ENCODE assay signal across 20 mouse cellular contexts in the genomic region with DNA sequence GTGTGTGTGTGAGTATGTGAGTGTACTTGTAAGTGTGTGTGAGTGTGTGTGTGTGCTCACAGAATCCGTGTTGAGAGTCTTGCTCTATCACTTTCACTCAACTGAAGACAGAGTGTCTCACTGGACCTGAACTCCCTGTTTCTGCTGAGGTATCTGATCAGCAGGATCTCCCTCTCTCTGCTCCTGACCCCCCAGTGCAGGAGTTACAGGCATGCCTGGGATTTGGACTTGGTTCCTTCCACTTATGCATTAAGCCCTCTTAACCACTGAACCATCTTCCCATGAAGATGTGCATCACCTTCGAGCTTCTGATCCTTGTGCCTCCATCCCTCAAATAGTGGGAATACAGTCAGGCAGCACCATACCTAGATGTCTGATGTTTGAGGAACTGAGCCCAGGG. TPM values are rescaled to one million over a fixed set of nuclear protein-coding genes. Genes with fewer than 3 reads are reported as not detected.
DNase-seq lines count a peak whose midpoint lies in the region; ATAC-seq and TF ChIP-seq lines count a peak whose summit lies in the region.
"Had no signal": no experiment of that assay in that cellular context is flagged by ENCODE, and none has a peak within 500 bp of the region (broad histone marks: within the 10 kb centered on the region; RNA-seq: fewer than 3 reads in every experiment).

No protein-coding gene starts in this region.

- H3K27me3 ChIP-seq in heart, embryonic 11.5 days (ENCODE audit: control insufficient read depth, insufficient read depth, low read length) = no peaks in the 10 kb centered on the region
- no peaks in the 10 kb centered on the region for H3K27me3 ChIP-seq in spleen, adult 2 months (ENCODE audit: control insufficient read depth, insufficient read depth, low read length)
- H3K27me3 ChIP-seq in intestine, embryonic 15.5 days (replicated peaks) = no peaks in the 10 kb centered on the region
- H3K27me3 ChIP-seq in liver, embryonic 16.5 days (ENCODE audit: control insufficient read depth, insufficient read depth, low read depth, low read length) = no peaks in the 10 kb centered on the region
- H3K27me3 ChIP-seq: CH12.LX; embryonic facial prominence, embryonic 12.5 days; heart, embryonic 15.5 days; hindbrain, embryonic 12.5 days; limb, embryonic 15.5 days had no signal

- no peak for TF ChIP-seq POLR2A in spleen, adult 2 months (IDR thresholded peaks at IDR 0.05; ENCODE audit: low read depth, low read length)

- H3K4me2 ChIP-seq in heart, embryonic 11.5 days = peak overlapping the region; percentile 37
- H3K4me2 ChIP-seq in intestine, embryonic 15.5 days (replicated peaks) = no peak overlapping the region
- H3K4me2 ChIP-seq in liver, embryonic 16.5 days (ENCODE audit: low read depth, low read length) = peak overlapping the region; percentile 66
- H3K4me2 ChIP-seq: embryonic facial prominence, embryonic 12.5 days; heart, embryonic 15.5 days; hindbrain, embryonic 12.5 days; limb, embryonic 15.5 days had no signal

- no peak for TF ChIP-seq CTCF in spleen, adult 2 months (IDR thresholded peaks at IDR 0.05; ENCODE audit: extremely low read depth, insufficient read depth, insufficient read length, insufficient replicate concordance)

- no peak for ATAC-seq in heart, embryonic 11.5 days (replicated peaks; ENCODE audit: insufficient number of reproducible peaks, low FRiP score, low TSS enrichment)
- peak; percentile 32; the same call in 1 of the 2 replicates for ATAC-seq in intestine, embryonic 15.5 days
- peak; percentile 33 for ATAC-seq in liver, embryonic 16.5 days (ENCODE audit: low read depth)

- no peaks in the 10 kb centered on the region for H3K9me3 ChIP-seq in heart, embryonic 11.5 days (replicated peaks; ENCODE audit: control insufficient read depth, low read length)
- no peaks in the 10 kb centered on the region for H3K9me3 ChIP-seq in intestine, embryonic 15.5 days
- no peaks in the 10 kb centered on the region for H3K9me3 ChIP-seq in liver, embryonic 16.5 days (replicated peaks; ENCODE audit: control insufficient read depth, low read length)
- H3K9me3 ChIP-seq: embryonic facial prominence, embryonic 12.5 days; heart, embryonic 15.5 days; hindbrain, embryonic 12.5 days; limb, embryonic 15.5 days had no signal

- H3K4me3 ChIP-seq in heart, embryonic 11.5 days (ENCODE audit: low read depth, low read length) = peak overlapping the region; percentile 21; the same call in 1 of the 2 replicates
- no peak overlapping the region for H3K4me3 ChIP-seq in spleen, adult 2 months (ENCODE audit: extremely low read depth, insufficient read depth, insufficient read length)
- no peak overlapping the region for H3K4me3 ChIP-seq in intestine, embryonic 15.5 days (replicated peaks)
- peak overlapping the region; percentile 67 for H3K4me3 ChIP-seq in liver, embryonic 16.5 days (ENCODE audit: low read depth, low read length)
- H3K4me3 ChIP-seq: embryonic facial prominence, embryonic 12.5 days; heart, embryonic 15.5 days; hindbrain, embryonic 12.5 days; limb, embryonic 15.5 days had no signal

- no peaks in the 10 kb centered on the region for H3K4me1 ChIP-seq in heart, embryonic 11.5 days (ENCODE audit: control insufficient read depth, insufficient read depth, low read length)
- no peaks in the 10 kb centered on the region for H3K4me1 ChIP-seq in spleen, adult 2 months (ENCODE audit: control insufficient read depth, insufficient read depth, insufficient read length)
- H3K4me1 ChIP-seq in intestine, embryonic 15.5 days (replicated peaks) = no peaks in the 10 kb centered on the region
- peaks cover 22% of the 10 kb centered on the region for H3K4me1 ChIP-seq in liver, embryonic 16.5 days (ENCODE audit: control insufficient read depth, low read depth, low read length)
- H3K4me1 ChIP-seq: embryonic facial prominence, embryonic 12.5 days; heart, embryonic 15.5 days; limb, embryonic 15.5 days had no signal

- peak overlapping the region; percentile 78 for H3K27ac ChIP-seq in heart, embryonic 11.5 days (ENCODE audit: low read depth, low read length)
- H3K27ac ChIP-seq in spleen, adult 2 months (ENCODE audit: insufficient read depth, low read length) = peak overlapping the region; percentile 15; the same call in 1 of the 2 replicates
- no peak overlapping the region for H3K27ac ChIP-seq in intestine, embryonic 15.5 days
- peak overlapping the region; percentile 97 for H3K27ac ChIP-seq in liver, embryonic 16.5 days (ENCODE audit: low read length)
- H3K27ac ChIP-seq: embryonic facial prominence, embryonic 12.5 days; heart, embryonic 15.5 days; hindbrain, embryonic 12.5 days; limb, embryonic 15.5 days had no signal

- WGBS in heart, embryonic 11.5 days (ENCODE audit: insufficient replicate concordance) = 62% methylated on average over 2 of the region's 2 CpGs
- 76% methylated on average over 2 of the region's 2 CpGs for WGBS in spleen, adult 2 months
- WGBS in intestine, embryonic 15.5 days = 80% methylated on average over 2 of the region's 2 CpGs
- 47% methylated on average over 2 of the region's 2 CpGs for WGBS in liver, embryonic 16.5 days (ENCODE audit: insufficient replicate concordance)

- peak overlapping the region; percentile 62; the same call in 1 of the 2 replicates for H3K9ac ChIP-seq in heart, embryonic 11.5 days (ENCODE audit: low read depth, low read length)
- H3K9ac ChIP-seq in intestine, embryonic 15.5 days = no peak overlapping the region
- H3K9ac ChIP-seq in liver, embryonic 16.5 days (ENCODE audit: low read depth, low read length) = peak overlapping the region; percentile 79
- H3K9ac ChIP-seq: embryonic facial prominence, embryonic 12.5 days; heart, embryonic 15.5 days; hindbrain, embryonic 12.5 days; limb, embryonic 15.5 days had no signal

- no peak for DNase-seq in heart, adult 18-20 months
- DNase-seq in spleen, adult 2 months (ENCODE audit: low read depth in 1 of 2, low spot score in 2 of 2) = no peak
- DNase-seq in spleen, adult 18-20 months = no peak
- no peak for DNase-seq in kidney, adult 8-10 months
- no peak for DNase-seq in ovary, postnatal 36 days (ENCODE audit: low spot score)
- DNase-seq: adrenal gland, postnatal 10 days; cerebellum, adult 8-10 months; gastrocnemius, postnatal 25 days; kidney, adult 18-20 months; kidney, postnatal 14 days; lung, postnatal 10 days; thymus, adult 2 months had no signal

- no peaks in the 10 kb centered on the region for H3K36me3 ChIP-seq in heart, embryonic 11.5 days (ENCODE audit: control insufficient read depth, insufficient read depth, low read length)
- no peaks in the 10 kb centered on the region for H3K36me3 ChIP-seq in spleen, adult 2 months (ENCODE audit: control insufficient read depth, insufficient read depth, low read length)
- H3K36me3 ChIP-seq in intestine, embryonic 15.5 days = no peaks in the 10 kb centered on the region
- no peaks in the 10 kb centered on the region for H3K36me3 ChIP-seq in liver, embryonic 16.5 days (ENCODE audit: control insufficient read depth, insufficient read depth)
- H3K36me3 ChIP-seq: embryonic facial prominence, embryonic 12.5 days; heart, embryonic 15.5 days; hindbrain, embryonic 12.5 days; limb, embryonic 15.5 days had no signal

RNA-seq across cellular contexts. Expression of a gene that starts 42.3 kb away (rescaled TPM):
- polyA plus RNA-seq in heart, embryonic 11.5 days (2014; fragmentation: Nextera tagmentation; extraction: Ambion mirVana) = 18.6 and 20.6 TPM in 2 replicates
- 10 to 100 TPM; 31.0 to 32.4 TPM for total RNA-seq in heart, adult 18-20 months (2021)
- polyA plus RNA-seq in spleen, adult 2 months (2012; rRNA removed) = 1.4 and 1.5 TPM in 2 replicates
- 20.1 and 24.7 TPM in 2 replicates for polyA plus RNA-seq in intestine, embryonic 15.5 days (2015; fragmentation: Nextera tagmentation; extraction: Ambion mirVana)
- polyA plus RNA-seq in liver, embryonic 16.5 days (2015; fragmentation: Nextera tagmentation; extraction: Ambion mirVana) = 12.7 and 13.2 TPM in 2 replicates

Comparison
In these comparisons a context has a peak if more than half of its experiments do, and no peak if none do; other contexts are left out.
1. H3K4me3 ChIP-seq: peak in heart, embryonic 11.5 days (single experiment) and liver, embryonic 16.5 days (single experiment); none in spleen, adult 2 months (single experiment) and intestine, embryonic 15.5 days (single experiment).